Mouse (Mus musculus): ENCODE results near the gene Grm7. TPM values are rescaled to one million over a fixed set of nuclear protein-coding genes. Genes with fewer than 3 reads are reported as not detected.

Grm7 gene
- 10 to 100 TPM; 68.4 to 87.5 TPM for total RNA-seq (2021)

DNA sequence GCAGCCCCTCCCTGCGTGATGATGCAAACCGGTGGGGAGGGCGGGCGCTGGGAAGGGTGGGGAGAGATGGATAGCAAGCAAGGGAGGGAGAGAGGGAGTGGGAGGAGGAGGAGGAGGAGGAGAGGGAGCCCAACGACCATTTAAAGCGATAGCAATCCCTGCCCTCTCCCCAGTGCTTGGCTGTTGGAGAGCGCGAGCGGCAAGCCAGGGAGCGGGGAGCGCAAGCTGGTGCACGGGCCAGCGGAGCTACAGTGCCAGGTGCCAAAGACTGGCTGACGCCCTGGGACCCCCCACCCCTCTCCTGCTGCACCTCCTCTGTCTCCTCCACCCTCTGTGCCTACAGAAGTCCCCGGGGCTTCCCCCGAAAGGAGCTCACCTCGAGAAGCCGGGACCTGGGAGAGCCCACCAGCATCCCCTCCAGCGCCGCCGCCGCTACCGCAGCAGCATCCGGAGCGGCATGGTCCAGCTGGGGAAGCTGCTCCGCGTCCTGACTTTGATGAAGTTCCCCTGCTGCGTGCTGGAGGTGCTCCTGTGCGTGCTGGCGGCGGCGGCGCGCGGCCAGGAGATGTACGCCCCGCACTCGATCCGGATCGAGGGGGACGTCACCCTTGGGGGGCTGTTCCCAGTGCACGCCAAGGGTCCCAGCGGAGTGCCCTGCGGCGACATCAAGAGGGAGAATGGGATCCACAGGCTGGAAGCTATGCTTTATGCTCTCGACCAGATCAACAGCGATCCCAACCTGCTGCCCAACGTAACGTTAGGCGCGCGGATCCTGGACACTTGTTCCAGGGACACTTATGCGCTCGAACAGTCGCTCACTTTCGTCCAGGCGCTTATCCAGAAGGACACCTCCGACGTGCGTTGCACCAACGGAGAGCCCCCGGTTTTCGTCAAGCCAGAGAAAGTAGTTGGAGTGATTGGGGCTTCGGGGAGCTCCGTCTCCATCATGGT is at the start of gene Grm7:
Grm7 (plus strand) TSS at position 171 of the 951 bp plus-strand sequence.
- peak; percentile 68 to 72 for DNase-seq (ENCODE audit: low spot score in 2 of 2)
- intact Hi-C loops (cut with DNase I): no loop called here

DNA sequence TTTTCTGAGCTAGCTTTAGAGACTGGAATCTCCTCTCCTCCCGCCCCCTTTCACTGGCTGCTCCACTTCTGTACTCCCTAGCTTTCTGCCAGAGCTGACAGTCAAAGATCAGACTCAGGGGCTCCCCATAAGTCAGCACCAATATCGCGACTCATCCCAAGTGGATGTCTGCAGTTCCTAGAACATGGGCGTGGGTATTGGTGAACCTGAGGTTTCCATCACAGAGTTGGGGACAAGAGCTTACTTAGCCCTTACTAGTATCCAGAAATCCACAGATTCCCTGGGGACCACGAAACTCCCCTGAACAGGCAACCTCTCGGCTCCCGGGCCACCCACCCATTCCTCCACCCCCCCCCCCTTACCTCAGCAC is 355 bp upstream of the Grm7 start:
- peak in 1 of 2 experiments; percentile 47 for DNase-seq (ENCODE audit: low spot score in 2 of 2)
- intact Hi-C loops (cut with DNase I): no loop called here

DNA sequence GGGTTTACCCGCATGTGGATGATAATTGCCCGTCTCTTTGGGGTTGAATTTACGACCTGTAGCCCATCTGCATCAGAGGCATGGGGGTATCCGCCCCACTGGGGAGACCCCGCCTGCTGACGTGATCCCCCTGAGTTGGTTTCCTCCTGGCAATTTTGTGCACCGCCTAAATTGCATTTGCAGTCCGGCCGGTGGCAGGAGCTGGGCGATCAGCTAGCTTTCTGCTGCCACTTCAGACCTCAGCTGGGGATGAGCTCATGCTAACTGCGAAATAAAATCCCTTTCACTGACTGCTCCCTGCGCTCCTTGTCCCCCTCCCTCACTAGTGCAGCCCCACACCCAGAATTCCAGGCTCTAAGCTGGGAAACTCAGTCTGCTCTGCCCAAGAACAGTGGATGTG is 1.5 kb downstream of the Grm7 start:
- intact Hi-C loops (cut with DNase I): no loop called here
- peak; percentile 46 to 59 for DNase-seq (ENCODE audit: low spot score in 2 of 2)

DNA sequence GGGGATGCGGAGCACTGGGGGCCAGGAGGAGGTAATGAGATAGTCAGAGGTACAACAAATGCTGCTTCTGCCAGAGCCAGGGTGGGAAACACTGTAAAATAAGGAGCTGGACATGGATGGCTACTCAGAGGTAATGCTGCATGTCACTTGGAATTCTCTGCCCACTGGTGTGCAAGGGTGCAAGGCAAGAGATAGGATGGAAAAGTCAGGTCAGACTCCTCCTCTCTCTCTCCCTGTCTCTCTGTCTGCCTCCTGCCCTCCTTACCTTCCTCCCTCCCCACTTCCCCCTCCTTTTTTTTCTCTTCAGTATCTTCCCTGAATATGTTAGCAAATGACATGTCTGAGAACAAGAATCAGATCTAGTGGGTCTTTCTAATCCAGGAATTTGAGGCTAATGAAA is 3.8 kb downstream of the Grm7 start:
- peak in 1 of 2 experiments; percentile 17 for DNase-seq (ENCODE audit: low spot score in 2 of 2)
- intact Hi-C loops (cut with DNase I): no loop called here

DNA sequence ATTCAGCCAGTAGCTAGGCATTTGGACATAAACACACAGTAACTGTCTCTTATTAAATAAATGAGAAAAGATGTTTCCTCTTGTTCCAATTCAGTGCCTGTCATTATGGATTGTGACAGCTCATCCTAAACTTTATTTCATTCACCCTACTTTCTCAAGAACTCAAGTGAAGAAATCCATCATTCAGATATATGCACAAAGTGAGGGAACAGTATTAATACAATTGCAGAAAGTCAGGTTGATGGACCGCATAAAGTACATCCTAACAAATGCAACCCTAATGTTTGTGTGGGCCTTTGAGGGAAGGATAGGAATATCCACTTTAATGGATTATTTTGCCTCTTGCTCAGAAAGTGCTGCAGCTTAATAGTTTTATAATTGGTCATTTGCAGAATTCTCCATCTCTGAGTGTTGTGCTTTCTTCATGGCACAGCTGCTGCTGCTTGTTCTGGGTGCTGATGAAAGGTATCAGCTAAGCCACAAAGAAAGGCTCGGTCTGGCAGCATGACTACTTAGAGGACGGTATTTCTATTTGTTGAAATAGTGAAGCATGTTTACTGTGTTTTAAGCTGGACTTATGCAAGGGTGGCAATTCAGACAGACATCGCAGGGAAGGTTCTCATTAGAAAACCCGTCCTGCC is 8.1 kb downstream of the Grm7 start:
- no peak for DNase-seq (ENCODE audit: low spot score in 2 of 2)
- intact Hi-C loops (cut with DNase I): no loop called here

DNA sequence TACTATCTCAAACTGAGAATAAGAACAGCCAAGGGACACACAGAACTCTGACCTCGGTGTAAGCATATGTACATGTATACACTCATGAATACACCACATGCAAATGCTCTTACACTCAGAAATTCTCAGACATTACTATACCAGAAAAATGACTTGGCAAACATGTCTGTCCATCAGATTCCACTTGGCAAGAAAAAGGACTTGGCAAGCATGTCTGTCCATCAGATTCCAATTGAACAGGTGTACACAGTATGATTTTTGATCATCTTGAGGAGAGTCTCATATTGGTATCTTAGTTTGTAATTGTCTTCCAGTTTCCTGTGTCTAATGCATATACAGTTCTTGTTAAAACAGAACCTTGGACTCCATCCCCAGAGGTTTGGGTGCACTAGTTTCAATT is 19.1 kb downstream of the Grm7 start:
- no peak for DNase-seq (ENCODE audit: low spot score in 2 of 2)
- intact Hi-C loops (cut with DNase I): no loop called here

DNA sequence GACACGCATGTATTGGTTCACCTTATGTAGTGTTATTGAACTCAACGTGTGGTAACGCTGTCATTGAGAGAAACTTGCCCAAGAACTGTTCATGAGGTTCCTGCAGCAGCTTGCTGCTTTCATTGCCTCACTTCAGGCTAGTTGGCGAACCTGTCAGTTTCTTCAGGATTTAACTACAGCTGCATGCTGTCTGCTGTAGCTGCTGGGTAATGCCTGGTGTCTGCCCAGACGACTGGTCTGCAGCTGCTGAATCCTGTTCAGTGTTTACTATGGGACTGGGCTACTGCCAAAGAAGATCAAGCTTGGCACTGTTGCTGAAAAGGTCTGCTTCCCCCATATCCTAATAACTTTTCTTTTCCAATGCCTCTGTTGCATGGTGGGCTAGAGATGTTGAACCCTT is 23.1 kb downstream of the Grm7 start:
- no peak for DNase-seq (ENCODE audit: low spot score in 2 of 2)
- intact Hi-C loops (cut with DNase I): no loop called here

DNA sequence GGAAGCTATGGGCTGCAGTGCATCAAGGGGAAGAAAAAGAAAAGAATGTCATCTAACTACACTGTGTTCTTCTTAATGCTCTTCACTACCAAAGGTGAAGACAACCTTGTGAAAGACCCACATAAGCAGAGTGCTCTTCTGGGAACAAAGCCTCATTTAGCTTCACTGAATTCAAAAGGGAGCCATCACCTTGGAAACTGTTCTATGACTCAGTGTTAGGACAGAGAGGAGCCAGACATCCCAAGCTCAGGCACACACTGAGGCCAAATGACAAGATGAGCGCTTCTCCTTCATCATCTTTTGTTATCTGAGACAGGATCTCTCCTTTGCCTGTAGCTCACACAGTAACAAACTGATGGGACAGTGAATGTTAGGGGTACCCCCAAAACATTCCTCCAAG is 45.6 kb downstream of the Grm7 start:
- no peak for DNase-seq (ENCODE audit: low spot score in 2 of 2)
- intact Hi-C loops (cut with DNase I): no loop called here

DNA sequence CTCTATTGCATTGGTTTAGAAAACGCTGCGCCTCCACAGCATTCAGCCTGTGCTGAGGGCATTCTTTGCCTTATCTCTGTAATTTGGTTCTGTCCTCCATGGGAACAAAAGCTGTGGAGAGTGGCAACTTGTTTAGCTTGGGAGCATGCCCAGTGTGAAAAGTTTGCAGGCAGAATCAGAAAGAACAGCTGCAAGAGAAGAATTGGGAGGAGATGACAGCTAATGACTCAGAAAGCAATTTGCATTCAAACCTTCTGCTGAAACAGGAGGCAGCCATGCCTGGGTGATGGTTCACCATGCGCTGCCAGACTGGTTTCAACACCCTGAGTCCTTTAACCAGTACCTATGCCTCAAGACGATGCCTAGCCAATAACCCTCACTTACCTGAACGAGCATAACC is 64.4 kb downstream of the Grm7 start:
- DNase-seq (ENCODE audit: low spot score in 2 of 2): peak; percentile 8 to 9

DNA sequence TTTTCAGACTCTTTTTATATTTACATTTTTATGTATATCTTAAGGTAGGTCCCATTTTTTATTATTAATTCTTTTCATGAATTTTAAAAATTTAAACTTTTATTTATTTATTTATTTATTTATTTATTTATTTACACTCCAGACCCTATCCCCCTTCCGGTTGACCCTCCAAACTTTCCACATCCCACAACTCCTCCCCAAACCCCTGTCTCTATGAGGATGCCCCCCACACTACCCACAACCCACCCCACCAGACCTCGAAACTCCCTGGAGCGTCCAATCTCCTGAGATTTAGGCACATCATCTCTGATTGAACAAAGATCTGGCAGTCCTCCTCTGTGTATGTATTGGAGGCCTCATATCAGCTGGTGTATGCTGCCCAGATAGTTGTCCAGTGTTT is 69.6 kb downstream of the Grm7 start:
- intact Hi-C loops (cut with DNase I): no loop called here
- no peak for DNase-seq (ENCODE audit: low spot score in 2 of 2)

More for the DNA sequence above, 64.4 kb downstream of the Grm7 start:
- intact Hi-C loops (cut with DNase I): no loop called here

DNA sequence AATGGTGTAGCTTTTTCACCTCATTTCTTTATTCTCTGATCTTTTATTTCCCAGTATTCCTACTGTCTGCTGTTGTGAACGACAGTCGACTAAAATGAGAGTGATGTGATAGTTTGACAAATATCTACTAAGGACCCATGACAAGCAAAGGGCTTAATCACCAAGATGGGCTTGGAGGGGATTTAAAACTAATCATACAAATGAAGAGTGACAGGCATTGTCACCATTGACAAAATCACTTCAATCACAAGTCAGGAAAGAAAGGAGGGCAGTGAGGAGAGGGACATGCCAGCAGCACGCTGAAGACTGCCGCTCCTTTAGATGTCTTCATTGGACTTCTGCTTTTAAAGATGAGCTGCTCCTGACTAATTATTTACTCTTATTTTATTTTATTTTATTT is 78.0 kb downstream of the Grm7 start:
- intact Hi-C loops (cut with DNase I): no loop called here
- DNase-seq (ENCODE audit: low spot score in 2 of 2): no peak

DNA sequence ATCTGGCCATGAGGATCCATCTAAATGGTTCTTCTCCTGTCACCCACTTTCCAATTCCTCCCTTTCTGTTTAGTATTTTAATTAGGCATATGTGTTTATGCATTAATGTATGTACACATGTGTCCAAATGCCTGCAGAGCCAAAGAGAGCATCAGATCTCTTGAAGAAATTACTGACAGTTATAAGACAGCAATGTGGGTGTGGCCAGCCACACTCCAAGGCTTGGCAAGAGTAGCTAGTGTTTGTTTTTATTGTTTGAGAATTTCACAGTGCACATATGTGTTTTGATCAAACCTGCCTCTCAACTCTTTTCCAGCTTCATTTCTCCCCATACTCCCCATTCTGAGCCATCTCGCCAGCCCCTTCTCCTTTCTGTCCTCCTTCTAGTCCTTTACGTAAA is 88.5 kb downstream of the Grm7 start:
- no peak for DNase-seq (ENCODE audit: low spot score in 2 of 2)
- intact Hi-C loops (cut with DNase I): no loop called here

DNA sequence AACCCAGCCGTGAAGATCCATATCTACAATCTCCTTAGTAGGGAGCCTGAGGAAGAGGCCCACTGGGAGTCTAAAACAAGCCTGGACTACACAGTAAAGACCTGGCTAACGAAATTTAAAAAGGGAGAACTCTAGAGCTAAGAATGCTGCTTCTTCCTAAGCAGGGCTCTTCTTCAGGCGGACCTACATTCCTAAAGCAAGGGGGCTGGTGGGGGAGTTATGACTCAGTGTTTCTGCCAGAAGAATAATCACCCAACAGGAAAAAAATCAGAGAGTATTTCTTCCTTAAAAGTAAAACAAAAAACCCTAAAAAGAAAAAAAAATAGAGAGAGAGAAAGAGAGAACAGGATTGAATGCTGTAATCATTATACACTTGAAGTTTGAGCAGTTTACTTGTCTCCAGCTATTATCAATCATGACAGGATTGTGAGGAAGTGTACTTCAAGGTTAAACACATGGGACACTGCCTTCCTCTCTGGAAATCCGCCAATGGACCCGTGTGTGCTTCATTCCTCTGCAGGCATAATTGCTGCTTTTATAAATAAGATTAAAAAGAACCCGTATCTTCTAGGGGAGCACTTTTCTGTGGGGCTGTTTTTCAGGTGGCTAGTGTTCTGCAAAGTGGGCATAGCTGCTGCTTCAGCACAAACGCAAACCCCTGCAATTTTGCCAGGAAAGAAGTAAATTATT is 98.7 kb downstream of the Grm7 start:
- intact Hi-C loops (cut with DNase I): no loop called here
- no peak for DNase-seq (ENCODE audit: low spot score in 2 of 2)

DNA sequence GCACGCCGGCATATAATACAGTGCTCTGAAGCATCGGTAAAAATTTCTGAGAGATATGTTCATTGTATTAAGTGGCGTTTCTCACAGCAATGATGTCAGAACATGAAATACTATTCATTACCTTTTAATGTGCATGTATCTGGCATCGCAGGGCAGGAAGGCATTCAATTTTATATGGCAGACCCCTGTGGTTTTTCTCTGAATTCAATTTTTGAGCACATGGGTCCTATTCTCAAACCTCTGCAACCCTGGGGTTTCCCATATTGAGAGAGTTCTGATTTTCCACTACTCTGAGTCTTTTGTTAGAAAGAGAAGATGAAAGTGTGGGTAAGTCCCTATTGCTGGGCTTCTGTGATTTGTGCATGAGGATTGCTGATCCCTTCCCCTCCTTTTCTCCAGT is 110.5 kb downstream of the Grm7 start:
- no peak for DNase-seq (ENCODE audit: low spot score in 2 of 2)
- intact Hi-C loops (cut with DNase I): no loop called here

DNA sequence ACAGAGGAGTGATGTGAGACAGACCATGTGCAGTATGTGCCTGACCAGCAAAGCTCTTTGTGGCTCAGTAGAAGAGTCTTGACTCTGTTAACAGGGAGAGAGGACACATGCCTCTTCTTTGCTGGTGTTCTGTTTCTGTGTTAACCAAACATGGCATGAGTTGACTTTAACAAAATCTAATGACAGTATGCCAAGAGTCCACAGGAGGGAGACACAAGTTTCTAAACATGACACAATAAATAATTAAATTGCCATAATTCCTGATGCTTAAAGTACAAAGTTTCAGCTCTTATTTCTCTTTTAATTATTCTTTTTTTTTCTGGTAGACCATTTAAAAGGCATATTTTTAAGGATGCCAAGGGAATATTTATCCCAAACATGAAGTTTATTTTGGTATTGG is 124.2 kb downstream of the Grm7 start:
- DNase-seq (ENCODE audit: low spot score in 2 of 2): no peak
- intact Hi-C loops (cut with DNase I): no loop called here

DNA sequence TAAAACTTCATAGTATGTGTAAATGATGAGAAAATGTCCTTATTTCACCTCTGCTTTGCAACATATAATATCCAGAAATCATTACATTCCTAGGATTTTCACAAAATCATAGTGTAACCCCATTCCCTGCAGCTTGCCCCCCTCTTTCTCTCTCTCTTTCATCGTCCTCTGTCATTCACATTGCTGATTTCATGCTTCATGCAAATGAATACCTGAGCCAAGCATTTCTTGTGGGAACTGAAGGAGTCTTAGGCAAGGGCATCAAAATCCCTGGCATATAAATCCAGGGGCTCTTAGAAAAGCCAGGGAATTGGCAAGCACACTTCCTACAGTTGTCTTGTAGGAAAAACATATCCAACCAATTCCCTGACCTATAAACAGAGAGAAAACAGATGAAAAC is 127.3 kb downstream of the Grm7 start:
- no peak for DNase-seq (ENCODE audit: low spot score in 2 of 2)
- intact Hi-C loops (cut with DNase I): no loop called here

DNA sequence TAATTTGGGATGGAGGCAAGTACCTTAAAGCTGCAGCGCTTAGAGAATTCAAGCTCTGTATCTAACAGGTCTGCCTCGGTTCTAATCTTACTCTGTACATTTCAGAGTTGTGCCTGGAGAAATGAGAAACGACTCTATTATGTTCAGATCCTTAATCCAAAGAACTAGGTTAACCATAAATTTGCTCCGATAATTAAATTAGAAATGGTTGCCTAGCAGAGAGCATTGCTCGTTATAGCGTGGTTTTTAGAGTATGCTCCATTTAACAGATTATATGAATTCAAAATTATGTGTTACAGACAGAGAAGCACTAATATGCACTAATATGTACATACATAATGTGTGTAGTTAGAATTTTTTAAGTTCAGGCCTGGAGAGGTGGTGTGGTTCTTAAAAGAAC is 130.7 kb downstream of the Grm7 start:
- intact Hi-C loops (cut with DNase I): no loop called here

DNA sequence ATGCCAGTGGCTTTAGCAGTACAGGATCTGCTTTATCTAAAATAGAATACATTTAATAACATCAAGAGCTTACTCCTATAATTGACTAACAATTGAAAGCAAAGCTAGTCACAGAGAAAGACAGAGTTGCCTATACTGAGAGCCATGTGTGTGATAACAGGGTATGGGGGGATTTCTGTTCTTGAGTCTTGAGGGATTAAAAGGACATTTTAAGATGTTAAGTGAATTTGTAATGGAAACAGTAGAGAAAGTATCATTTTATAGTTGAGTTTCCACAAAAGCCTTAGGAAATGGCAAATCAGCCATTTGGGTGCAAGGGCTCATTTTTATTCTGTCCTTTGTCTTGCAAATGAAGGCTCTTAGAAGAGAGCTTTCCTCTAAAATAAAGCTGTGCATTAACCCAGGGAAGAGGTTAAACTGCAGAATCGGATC is 140.1 kb downstream of the Grm7 start:
- intact Hi-C loops (cut with DNase I): no loop called here
- no peak for DNase-seq (ENCODE audit: low spot score in 2 of 2)

More for the DNA sequence above, 130.7 kb downstream of the Grm7 start:
- no peak for DNase-seq (ENCODE audit: low spot score in 2 of 2)

DNA sequence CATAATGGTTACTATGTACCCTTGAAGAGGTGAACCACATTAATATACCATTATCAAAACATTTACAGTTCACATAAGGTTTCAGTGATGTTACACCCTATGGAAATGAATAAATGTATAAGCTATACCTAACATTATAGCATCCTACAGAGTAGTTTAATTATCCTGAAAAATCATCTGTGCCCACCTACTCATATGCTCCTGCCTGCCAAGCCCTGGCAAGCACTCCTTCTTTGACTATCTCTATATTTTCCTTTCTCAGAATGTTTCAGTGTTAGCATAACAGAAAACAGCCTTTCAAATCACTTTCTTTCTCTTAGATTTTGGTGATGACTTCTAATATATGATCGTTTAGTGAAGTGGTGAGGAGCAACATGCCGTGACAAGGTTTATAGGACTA is 147.3 kb downstream of the Grm7 start:
- intact Hi-C loops (cut with DNase I): no loop called here
- peak in 1 of 2 experiments; percentile 10 for DNase-seq (ENCODE audit: low spot score in 2 of 2)

DNA sequence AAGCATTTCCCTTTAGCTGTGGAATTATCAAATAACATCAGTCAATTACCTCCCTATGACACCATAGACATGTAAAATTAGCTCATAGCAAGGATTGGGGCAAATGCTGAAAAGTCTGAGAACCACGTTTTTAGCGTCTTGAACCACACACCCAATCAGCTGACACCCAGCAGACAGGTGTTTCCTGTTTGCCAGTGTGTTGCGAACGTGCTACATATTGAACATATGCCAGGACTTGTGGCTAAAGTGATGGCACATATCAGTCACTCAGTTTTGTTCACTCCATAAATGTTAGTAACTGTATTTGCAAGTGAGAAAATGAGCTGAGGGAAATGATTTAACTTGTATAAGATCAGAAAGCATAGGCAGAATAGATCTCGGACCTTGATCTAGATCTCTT is 162.1 kb downstream of the Grm7 start:
- intact Hi-C loops (cut with DNase I): no loop called here
- no peak for DNase-seq (ENCODE audit: low spot score in 2 of 2)

DNA sequence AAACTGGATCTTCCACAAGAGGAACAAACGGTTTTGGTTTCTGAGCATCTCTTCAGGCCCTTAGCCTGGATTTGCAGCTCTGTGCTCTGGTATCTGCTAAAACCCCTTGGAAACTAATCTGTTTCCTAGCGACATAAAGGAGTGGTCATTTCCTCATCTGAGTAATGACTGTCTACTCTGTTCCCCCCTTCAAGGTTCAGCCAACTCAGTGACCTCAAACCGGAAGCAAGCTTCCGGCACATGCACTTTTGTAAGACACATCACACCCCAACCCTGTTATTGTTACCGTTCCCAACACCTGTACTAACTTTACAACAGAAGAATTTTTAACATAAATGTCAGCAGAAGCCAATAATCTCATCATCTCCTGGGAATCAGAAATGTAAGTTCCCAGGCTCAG is 166.8 kb downstream of the Grm7 start:
- intact Hi-C loops (cut with DNase I): no loop called here
- DNase-seq (ENCODE audit: low spot score in 2 of 2): no peak
